Mouse (Mus musculus) monocyte, adult 2 months (primary cell): ENCODE measurements around the gene Espnl.

Experiments
- DNase-seq, 2 experiments: peaks; one replicate each; pipeline ENCODE4 v3.0.0; 2022; ENCODE audit warnings: low spot score in 2 of 2, low read depth in 1 of 2

Gene Espnl

GRCm38 (mm10) chr1:91380453-91381090, 58.7 kb downstream of the Espnl start:
- DNase-seq: peak in 1 of 2 experiments; percentile 49

- DNase-seq: no peak
Observed at GRCm38 (mm10) chr1:91381091-91381471, 59.2 kb downstream of the Espnl start.

GRCm38 (mm10) chr1:91390369-91390768, 68.5 kb downstream of the Espnl start:
- no peak for DNase-seq

DNA sequence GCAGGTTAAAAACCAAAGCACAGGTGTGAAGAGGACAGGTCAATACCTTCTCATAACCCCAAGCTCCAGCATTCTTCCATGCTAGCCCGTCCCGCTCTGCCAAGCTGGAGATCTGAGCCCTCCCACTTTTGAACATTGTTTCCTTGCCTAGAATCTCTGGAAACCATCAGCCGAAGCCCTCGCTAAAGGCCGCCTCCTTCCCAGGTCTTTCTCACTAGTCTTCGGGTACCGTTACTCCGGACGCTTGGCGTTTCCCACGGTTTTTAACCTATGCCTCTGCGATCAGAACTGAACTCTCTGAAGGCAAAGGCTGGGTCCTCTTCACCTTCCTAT, 76.0 kb downstream of the Espnl start:
- no peak for DNase-seq
